Mouse (Mus musculus): ENCODE measurements at regions not wholly inside any gene's neighbourhood (a gene's known extent, or its start where the extent isn't known, plus 50 kb on each side); places are given as distances from the start of the nearest gene placed in this dataset.

DNA sequence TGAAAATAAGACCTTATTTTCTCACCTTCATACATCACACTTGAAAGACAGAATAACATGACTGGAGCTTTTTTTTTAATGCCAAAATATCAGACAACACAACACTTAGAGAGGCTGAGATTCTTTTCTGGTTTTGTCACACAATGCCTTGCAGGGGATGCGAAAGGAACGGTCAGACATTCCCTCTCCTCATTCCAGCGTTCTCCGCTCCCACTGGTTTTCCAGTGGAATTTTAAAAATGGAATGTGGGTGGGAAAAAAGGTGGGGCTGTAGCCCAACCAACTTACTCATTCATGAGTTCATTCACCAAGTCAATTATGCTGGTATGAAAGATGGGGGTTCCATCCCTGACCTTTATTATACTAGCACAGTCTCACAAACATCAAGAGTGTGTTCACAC is 169.6 kb upstream of the Erbb4 start:
- TF ChIP-seq MXI1 (IDR thresholded peaks at IDR 0.05; ENCODE audit: low read depth, low read length) (no peak), POLR2A (IDR thresholded peaks at IDR 0.05; ENCODE audit: low read depth, low read length) (no peak), CTCF (conservative IDR thresholded peaks at IDR 0.05 in 1 of 2, IDR thresholded peaks at IDR 0.05 in 1 of 2; ENCODE audit: low read depth in 2 of 2, low read length in 2 of 2) (no peak), ELF1 (IDR thresholded peaks at IDR 0.05; ENCODE audit: low read depth, low read length) (no peak), SIN3A (IDR thresholded peaks at IDR 0.05; ENCODE audit: low read length) (no peak), PAX5 (IDR thresholded peaks at IDR 0.05; ENCODE audit: low read length) (no peak), NRF1 (IDR thresholded peaks at IDR 0.05; ENCODE audit: low read depth, low read length) (no peak), CHD1 (IDR thresholded peaks at IDR 0.05; ENCODE audit: low read depth, low read length) (no peak), ZNF384 (IDR thresholded peaks at IDR 0.05; ENCODE audit: low read depth, low read length) (no peak), KAT2A (IDR thresholded peaks at IDR 0.05; ENCODE audit: insufficient replicate concordance, low read length) (no peak), MAZ (IDR thresholded peaks at IDR 0.05; ENCODE audit: low read depth, low read length) (no peak), UBTF (IDR thresholded peaks at IDR 0.05; ENCODE audit: low read depth, low read length) (no peak), MAX (IDR thresholded peaks at IDR 0.05; ENCODE audit: low read length) (no peak), ZKSCAN1 (IDR thresholded peaks at IDR 0.05; ENCODE audit: borderline replicate concordance, low read depth, low read length) (no peak)
